Mouse (Mus musculus) heart, postnatal 0 days (tissue): ENCODE measurements at regions not wholly inside any gene's neighbourhood (a gene's known extent, or its start where the extent isn't known, plus 50 kb on each side); places are given as distances from the start of the nearest gene placed in this dataset.

Experiments used
- CTCF ChIP-seq: IDR thresholded peaks from 2 replicates; pipeline ENCODE4 v1.5.1; 2016; ENCODE audit warnings: antibody characterized with exemption, control low read depth, low read depth
- EP300 ChIP-seq: IDR thresholded peaks from 2 replicates; pipeline ENCODE4 v1.6.1; 2016; ENCODE audit warnings: antibody characterized with exemption, low read depth

DNA sequence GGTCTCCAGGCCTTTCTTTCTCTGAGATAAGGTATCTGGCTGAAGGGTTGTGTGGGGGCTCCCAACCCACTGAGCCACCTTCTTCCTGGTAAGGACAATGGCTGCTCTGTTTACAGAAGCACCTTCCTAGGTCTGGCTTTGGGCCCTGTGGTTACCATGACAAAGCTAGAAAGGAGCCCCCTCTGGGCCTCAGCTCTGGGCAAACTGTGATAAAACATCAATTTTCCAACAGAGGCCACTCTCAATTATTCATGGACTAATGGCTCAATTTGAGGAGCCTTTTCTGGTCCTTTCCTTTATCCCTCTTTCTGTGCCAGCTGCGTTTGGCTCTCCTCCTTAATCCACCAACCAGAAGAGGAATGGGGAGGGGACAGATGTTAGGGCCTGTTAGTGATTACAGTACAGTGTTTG lies 97.3 kb upstream of the Atp1a1 start:
- TF ChIP-seq CTCF (no peak), EP300 (no peak)
